Mouse (Mus musculus) adrenal gland, adult 10 weeks (tissue): ENCODE measurements around the gene Gm47791. TPM values are rescaled to one million over a fixed set of nuclear protein-coding genes. Genes with fewer than 3 reads are reported as not detected.

Source experiments
- polyA plus RNA-seq: library from polyadenylated mRNA; stranded (reverse); fragments of 350-450 nt; fragmentation: Illumina TruSeq; extraction: RNeasy Lipid Tissue Mini Kit (QIAGEN cat#74804); gene quantifications from one replicate; pipeline ENCODE4 v1.2.3, GENCODE M21; 2014; ENCODE audit warnings: low read depth, low replicate concordance

The Gm47791 gene
- polyA plus RNA-seq: not detected

DNA sequence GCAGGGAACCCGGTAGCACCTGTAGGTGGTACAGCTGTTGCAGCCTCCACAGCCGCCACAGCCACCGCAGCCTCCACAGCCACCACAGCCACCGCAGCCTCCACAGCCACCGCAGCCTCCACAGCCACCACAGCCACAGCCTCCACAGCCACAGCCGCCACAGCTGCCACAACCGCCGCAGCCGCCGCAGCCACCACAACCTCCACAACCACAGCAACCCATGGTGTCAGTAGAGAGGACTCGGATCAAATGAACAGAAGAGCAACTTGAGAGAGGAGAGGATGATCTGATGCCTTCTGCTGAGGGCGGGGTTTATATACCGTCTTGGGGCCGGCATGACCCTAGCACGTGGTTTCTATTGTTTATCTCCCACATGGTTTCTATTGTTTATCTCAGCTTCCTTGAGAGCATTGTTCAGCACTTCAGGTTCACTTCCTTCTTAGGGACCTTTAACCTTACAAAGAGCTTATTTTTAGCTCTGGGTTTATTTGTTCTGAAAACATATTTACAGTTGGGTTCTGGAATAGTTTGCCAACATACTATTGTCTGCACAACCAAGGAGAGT lies at the start of gene Gm47791:
Gene Gm47791 (minus strand): TSS at position 222 of the 565 bp plus-strand sequence.

DNA sequence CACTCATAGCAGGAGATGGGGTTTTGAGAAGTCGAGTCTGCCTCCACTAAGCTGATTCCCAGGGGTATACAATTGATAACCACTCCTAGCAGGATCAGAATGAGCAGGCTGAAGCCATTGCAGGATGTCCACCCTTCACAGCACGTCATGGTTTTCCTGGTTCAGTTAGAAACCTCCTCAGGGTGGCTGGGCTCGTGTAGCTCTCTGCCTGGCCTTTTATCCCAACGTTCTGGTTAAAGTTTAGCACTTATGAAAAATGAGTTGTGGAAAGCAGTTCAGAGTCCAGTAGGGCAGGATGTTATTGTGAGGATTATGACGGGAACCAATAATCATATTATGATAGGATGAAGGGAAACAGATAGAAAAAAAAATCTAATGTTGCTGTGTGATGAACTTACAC lies 2.8 kb downstream of the Gm47791 start, which contains the start of gene Tm4sf20:
Gene Tm4sf20 (minus strand): TSS at position 193 of the 400 bp plus-strand sequence.

DNA sequence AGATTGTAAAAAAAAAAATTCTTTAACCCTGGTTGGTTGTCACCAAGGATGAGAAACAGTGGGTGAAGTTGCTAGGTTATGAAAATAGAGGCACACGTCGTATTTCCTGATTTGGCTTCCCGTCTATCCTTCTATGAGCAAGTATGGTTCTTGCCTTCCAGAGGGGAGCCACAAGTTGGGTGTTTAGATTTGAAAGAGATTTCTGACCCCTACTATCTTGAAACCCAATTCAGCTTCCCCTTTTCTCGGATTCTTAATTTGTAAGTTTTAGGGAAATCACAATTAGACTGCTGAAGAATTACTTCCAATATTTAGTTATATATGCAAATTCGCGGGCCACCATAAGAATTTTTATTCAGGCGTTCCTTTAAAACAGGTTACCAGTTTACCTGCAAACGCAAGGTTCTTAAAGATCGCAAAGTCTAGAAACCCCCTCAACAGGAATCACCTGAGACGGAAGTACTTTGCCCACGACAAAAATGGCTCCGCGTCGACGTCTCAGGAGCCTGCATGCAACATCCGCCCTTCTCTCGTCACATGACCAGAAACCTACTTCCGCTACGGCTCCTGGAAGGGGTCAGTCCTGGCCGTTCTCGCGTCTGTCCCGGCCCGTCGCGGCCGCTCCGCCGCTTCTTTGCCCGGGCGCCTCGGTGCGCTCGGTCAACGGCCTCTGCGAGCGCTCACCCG lies 46.6 kb downstream of the Gm47791 start, which contains the start of gene Mff:
Gene Mff (plus strand): TSS at position 552 of the 687 bp plus-strand sequence.

Other genes starting within 250 kb of the Gm47791 start
- 6.5 TPM for gene Col4a4, start 184.4 kb downstream of the Gm47791 start, polyA plus RNA-seq
- 5.8 TPM for gene Col4a3, start 184.3 kb downstream of the Gm47791 start, polyA plus RNA-seq
- gene Mff, start 46.4 kb downstream of the Gm47791 start, polyA plus RNA-seq: 302 TPM
- gene Tm4sf20, start 2.8 kb downstream of the Gm47791 start, polyA plus RNA-seq: not detected
- 110 TPM for gene Agfg1, start 68.2 kb upstream of the Gm47791 start, polyA plus RNA-seq
- gene A030005L19Rik, start 142.1 kb upstream of the Gm47791 start, polyA plus RNA-seq: not detected
- gene A030014E15Rik, start 153.7 kb upstream of the Gm47791 start, polyA plus RNA-seq: not detected
- not detected for gene Gm6217, start 160.2 kb upstream of the Gm47791 start, polyA plus RNA-seq
- not detected for gene A030003K21Rik, start 172.1 kb upstream of the Gm47791 start, polyA plus RNA-seq
- not detected for gene Gm7544, start 184.8 kb upstream of the Gm47791 start, polyA plus RNA-seq
- gene Gm47955, start 189.0 kb upstream of the Gm47791 start, polyA plus RNA-seq: not detected
- not detected for gene Gm47959, start 229.3 kb upstream of the Gm47791 start, polyA plus RNA-seq